Mouse (Mus musculus) T-cell, adult 2 months (primary cell): Measurements from ENCODE around the gene Eri3.

Experiments used
- DNase-seq: peaks from one replicate; pipeline ENCODE4 v3.0.0; 2022; ENCODE audit warnings: low spot score

Gene Eri3

DNA sequence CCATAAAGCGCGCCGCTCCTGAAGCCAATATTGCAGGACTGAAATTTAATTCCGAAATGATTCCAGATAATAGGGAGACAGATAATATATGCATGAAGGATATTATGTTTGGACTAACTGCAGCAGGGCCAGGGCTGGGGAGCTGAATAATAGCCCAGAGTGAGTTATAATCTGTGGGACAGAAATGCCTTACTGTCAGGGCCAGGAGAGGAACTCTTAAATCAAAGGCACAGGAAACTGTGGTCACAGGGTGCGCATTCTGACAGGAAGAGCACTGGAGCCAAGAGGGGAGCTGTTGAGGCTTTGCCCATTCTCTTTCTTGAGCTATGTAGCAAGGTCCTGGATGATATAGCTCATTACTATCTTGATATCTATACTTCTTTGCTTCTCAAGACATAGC, 74.5 kb downstream of the Eri3 start:
- peak; percentile 2 for DNase-seq

DNA sequence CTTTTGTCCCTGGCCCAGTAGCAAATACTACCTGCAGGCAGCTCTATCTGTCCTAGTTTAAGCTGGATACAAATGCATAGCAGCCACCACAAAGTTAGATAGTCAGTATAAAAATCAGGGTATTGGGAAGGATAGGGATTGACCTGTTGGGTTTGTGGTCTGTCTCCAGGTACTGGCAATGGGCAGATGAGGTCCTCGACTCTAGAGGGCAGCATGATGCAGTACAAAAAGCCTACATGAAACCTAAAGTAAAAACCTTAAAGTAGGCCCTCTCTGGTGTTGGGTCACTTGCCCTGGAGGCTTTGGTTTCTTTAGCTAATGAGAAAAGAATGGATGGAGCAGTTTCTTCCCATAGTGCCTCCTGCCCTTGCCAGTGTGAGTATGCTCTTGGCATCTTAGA, 78.3 kb downstream of the Eri3 start:
- DNase-seq, result no peak

- no peak for DNase-seq
These were observed 80.0 kb downstream of the Eri3 start for GRCm38 (mm10) chr4:117630053-117630670.

- DNase-seq, result no peak
These were observed 83.4 kb downstream of the Eri3 start for GRCm38 (mm10) chr4:117633527-117633926.

DNA sequence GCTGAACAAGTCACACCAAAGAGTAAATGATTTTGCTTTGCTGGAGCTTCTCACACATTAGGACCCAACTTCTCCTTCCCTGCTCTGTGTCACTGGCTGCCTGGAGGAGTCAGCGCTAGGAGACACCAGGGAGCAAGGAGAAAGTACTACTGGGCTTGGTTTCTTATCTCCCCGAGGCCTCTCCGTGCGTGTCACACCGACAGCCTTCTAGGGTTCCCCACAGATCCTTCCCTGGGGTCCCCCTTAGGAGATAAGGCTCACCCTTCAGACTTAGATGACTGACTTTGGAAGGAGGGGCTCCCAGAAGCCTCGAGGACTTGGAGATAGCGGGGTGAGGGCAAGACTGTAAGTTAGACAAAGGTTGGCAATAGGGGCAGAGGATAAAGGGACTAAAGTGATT, 84.5 kb downstream of the Eri3 start:
- DNase-seq, result no peak

- DNase-seq, result no peak
These were observed 86.0 kb downstream of the Eri3 start for GRCm38 (mm10) chr4:117636152-117636551.

- DNase-seq, result no peak
These were observed 86.9 kb downstream of the Eri3 start for GRCm38 (mm10) chr4:117636891-117637613.

- no peak for DNase-seq
These were observed 90.9 kb downstream of the Eri3 start for GRCm38 (mm10) chr4:117640925-117641703.

- DNase-seq, result no peak
These were observed 91.6 kb downstream of the Eri3 start for GRCm38 (mm10) chr4:117641804-117642203.

DNA sequence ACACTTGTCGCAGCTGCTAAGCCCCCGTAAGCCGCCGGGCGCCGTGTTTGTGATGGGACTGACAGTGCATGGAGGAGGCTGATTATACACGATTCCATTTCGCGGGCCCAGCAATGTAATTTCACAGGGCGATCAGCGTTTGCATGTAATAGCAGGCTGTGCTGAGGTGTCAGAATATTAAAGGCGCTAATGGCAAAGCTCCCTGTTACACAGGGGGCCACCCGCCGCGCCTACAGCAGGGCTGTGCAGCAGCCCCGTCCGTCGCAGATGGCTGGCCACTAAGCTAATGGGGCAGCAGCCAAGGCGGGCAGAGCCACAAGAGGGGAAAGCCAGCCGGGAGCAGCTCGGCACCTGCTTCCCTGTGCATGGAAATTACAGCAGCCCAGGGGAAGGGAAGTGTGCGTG, 94.9 kb downstream of the Eri3 start:
- no peak for DNase-seq

- no peak for DNase-seq
These were observed 95.7 kb downstream of the Eri3 start for GRCm38 (mm10) chr4:117645859-117646258.

- no peak for DNase-seq
These were observed 96.3 kb downstream of the Eri3 start for GRCm38 (mm10) chr4:117646496-117646895.

DNA sequence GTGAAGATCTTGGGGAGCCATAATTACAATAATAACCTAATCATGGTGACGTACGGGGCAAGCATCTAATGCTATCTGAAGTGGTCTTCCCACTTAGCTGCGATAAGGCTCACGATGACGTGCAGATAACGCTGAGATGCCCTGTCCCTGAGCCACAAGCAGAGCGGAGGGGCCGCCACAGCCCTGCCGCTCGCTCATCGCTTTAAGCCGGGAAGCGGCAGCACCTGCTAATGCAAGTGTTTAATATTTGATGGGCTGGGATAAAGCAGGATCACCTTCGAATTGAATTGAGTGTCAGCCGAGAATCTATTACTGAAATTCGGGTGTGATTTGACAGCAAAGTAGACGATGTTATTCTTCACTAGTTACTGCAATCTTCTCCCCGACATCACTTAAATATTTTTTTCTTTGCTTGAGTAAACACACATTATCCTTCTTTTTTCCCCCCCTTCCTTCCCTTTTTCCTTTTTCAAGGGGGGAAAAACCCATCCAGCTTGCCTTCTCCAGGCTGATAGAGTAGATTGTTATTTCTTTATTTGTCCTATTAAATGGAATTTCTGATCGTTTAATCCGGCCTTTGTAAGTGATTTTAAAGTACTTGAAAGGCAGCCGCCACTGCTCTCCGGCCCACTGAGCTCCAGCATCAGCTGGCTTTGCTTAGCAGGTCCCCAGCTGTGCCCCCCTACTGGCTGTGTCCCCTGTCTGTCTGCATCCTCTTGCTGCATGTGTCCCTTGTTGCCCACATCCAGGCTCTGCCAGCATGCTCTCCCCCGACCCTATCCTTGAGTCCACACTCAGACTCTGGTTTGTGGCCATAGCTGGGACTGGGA, 97.0 kb downstream of the Eri3 start:
- no peak for DNase-seq

- DNase-seq, result no peak
These were observed 101.5 kb downstream of the Eri3 start for GRCm38 (mm10) chr4:117651626-117652101.

- no peak for DNase-seq
These were observed 102.6 kb downstream of the Eri3 start for GRCm38 (mm10) chr4:117652727-117653126.

DNA sequence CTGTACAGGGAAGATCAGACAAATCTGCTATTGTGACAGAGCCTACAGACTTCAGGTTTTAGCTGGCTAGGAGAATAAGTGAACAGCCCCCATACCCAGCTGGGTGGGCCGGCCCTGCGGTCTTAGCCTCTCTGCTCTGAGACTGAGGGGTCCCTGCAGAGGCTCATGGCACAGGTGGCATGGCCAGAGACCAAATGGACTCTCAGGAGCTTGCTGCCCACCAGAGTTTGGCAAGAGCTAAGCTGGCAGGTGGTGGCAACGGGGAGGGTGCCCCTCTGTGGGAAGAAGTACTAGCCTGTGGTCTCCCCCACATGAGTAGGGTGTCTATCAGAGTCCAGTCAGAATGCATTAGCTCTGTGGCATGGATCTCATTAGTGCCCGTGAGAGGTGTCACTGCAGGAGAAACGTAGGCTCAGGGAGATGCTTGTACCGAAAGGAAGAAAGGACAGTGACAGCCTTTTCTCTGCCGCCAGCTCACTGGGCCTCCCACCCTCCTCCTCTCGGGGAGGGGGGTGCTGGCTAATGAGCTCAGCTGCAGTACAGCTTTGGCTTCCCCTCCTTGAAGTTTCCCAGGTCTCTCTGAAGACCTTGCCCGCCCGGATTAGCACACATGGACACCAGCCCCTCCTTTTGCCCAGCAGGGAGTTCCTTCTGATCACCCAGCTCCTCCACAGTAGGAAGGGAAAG, 104.0 kb downstream of the Eri3 start:
- DNase-seq, result no peak

GRCm38 (mm10) chr4:117654703-117655499, 104.7 kb downstream of the Eri3 start:
- DNase-seq, result no peak

DNA sequence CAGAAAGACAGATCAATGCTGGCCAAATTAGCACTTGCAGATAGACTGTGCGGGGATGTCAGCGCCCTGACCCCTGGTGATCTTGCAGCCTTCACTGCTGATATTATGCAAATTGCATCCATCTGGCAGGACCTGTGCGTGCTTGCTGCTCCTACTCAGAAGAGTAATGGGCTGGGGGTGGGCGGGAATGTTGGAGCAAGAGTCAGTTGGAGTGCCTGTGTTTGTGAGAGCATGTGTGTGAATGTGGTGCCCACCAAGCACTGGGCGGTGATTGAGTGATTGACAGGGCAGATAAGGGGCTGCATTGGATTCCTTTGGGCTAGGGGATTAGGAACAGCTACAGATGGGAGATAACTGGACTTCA, 105.3 kb downstream of the Eri3 start:
- no peak for DNase-seq

GRCm38 (mm10) chr4:117656961-117657360, 106.8 kb downstream of the Eri3 start:
- DNase-seq, result no peak

- DNase-seq, result no peak
These were observed 107.5 kb downstream of the Eri3 start for GRCm38 (mm10) chr4:117657646-117658045.
